Mouse (Mus musculus): Measurements from ENCODE around the gene Gria1. TPM values are rescaled to one million over a fixed set of nuclear protein-coding genes. Genes with fewer than 3 reads are reported as not detected.

The Gria1 gene
- polyA plus RNA-seq, 1 experiment: 38.1 TPM

DNA sequence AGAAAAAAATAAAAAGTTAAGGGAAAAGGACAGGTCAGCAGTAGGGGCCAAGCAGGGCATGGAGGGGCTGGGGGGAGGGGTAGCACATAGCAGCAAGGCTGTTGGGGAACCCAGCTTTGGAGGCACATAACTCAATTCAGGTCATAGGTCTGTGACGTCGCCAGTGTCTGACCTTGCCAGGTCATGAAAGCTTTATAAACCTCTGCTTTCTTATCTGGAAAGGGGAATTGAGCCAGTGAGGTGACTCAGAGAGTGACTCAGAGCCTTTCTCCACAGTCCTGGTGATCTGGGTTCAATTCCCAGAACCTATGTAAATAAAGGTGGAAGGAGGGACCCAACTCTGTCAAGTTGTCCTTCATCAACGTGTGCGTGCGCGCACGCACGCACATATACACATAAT, 286.2 kb downstream of the Gria1 start:
- DNase-seq (ENCODE audit: low read depth): no peak
- TF ChIP-seq CTCF (IDR thresholded peaks at IDR 0.05; ENCODE audit: borderline replicate concordance, extremely low read depth, insufficient read depth, insufficient read length) (no peak), POLR2A (IDR thresholded peaks at IDR 0.05; ENCODE audit: borderline replicate concordance, extremely low read depth, insufficient read depth, insufficient read length, poor library complexity, severe bottlenecking) (no peak)

DNA sequence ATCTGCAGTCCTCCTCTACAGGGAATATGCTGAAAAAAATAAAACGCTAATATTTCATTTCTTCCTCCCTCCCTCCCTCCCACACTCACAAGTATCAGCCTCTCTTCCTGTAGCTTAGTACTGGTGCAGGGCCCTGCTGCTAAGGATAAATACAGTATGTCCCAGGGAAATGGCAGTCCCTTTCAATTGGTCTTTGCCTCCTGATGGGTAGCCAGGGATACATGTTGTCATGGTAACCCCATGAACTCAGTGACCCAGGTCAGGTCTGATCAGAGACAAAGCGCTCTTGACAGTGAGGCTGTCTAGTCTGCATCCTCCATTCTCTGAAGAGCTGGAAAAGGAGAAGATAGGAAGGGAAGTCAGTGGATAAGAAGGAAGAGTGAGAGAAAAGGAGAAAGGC, 287.1 kb downstream of the Gria1 start:
- TF ChIP-seq CTCF (IDR thresholded peaks at IDR 0.05; ENCODE audit: borderline replicate concordance, extremely low read depth, insufficient read depth, insufficient read length) (no peak), POLR2A (IDR thresholded peaks at IDR 0.05; ENCODE audit: borderline replicate concordance, extremely low read depth, insufficient read depth, insufficient read length, poor library complexity, severe bottlenecking) (no peak)
- peak; percentile 89 for DNase-seq (ENCODE audit: low read depth)

DNA sequence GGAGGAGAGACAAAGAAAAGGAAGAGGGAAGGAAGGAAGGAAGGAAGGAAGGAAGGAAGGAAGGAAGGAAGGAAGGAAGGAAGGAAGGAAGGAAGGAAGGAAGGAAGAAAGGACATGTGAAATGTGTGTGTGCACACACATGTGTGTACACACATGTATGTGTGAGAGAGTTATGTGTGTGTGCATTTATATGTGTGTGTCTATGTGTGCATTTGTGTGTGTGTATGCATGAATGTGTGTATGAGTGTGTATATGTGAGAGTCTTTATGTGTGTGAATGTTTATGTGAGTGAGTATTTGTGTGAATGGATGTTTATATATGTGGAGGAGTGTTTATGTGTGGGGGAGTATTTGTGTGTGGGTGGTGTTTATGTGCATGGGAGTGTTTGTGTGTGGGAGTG, 287.5 kb downstream of the Gria1 start:
- no peak for DNase-seq (ENCODE audit: low read depth)
- TF ChIP-seq POLR2A (IDR thresholded peaks at IDR 0.05; ENCODE audit: borderline replicate concordance, extremely low read depth, insufficient read depth, insufficient read length, poor library complexity, severe bottlenecking) (no peak), CTCF (IDR thresholded peaks at IDR 0.05; ENCODE audit: borderline replicate concordance, extremely low read depth, insufficient read depth, insufficient read length) (no peak)

GRCm38 (mm10) chr11:57303602-57304001, 292.4 kb downstream of the Gria1 start:
- no peak for DNase-seq (ENCODE audit: low read depth)
- TF ChIP-seq POLR2A (IDR thresholded peaks at IDR 0.05; ENCODE audit: borderline replicate concordance, extremely low read depth, insufficient read depth, insufficient read length, poor library complexity, severe bottlenecking) (no peak), CTCF (IDR thresholded peaks at IDR 0.05; ENCODE audit: borderline replicate concordance, extremely low read depth, insufficient read depth, insufficient read length) (peak; percentile 23; the same call in 1 of the 2 replicates)

- no peak for DNase-seq (ENCODE audit: low read depth)
- TF ChIP-seq CTCF (IDR thresholded peaks at IDR 0.05; ENCODE audit: borderline replicate concordance, extremely low read depth, insufficient read depth, insufficient read length) (no peak), POLR2A (IDR thresholded peaks at IDR 0.05; ENCODE audit: borderline replicate concordance, extremely low read depth, insufficient read depth, insufficient read length, poor library complexity, severe bottlenecking) (no peak)
Observed at GRCm38 (mm10) chr11:57306116-57306515, 294.9 kb downstream of the Gria1 start.

- no peak for DNase-seq (ENCODE audit: low read depth)
- TF ChIP-seq CTCF (IDR thresholded peaks at IDR 0.05; ENCODE audit: borderline replicate concordance, extremely low read depth, insufficient read depth, insufficient read length): no peak
- TF ChIP-seq POLR2A (IDR thresholded peaks at IDR 0.05; ENCODE audit: borderline replicate concordance, extremely low read depth, insufficient read depth, insufficient read length, poor library complexity, severe bottlenecking): no peak
Observed at GRCm38 (mm10) chr11:57306892-57307291, 295.7 kb downstream of the Gria1 start.

DNA sequence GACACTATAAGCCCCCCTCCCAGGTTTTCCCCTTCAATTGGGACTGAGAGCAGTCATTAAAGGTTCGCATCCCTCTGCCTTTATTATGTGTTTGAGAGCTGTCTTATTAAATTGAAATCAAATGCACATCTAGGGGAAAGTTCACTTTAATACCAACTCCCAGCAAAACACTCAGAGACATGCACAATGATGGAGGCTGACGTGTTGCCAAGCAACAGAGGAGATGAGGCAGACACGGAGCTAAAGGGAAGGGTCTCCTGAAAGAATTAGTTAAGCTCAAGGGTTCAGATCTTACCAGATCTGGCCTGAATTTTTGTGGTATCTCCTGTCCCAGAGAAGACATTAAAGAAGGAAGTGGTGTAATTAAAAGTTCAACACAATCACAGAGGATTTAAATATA, 305.9 kb downstream of the Gria1 start:
- TF ChIP-seq CTCF (IDR thresholded peaks at IDR 0.05; ENCODE audit: borderline replicate concordance, extremely low read depth, insufficient read depth, insufficient read length) (no peak), POLR2A (IDR thresholded peaks at IDR 0.05; ENCODE audit: borderline replicate concordance, extremely low read depth, insufficient read depth, insufficient read length, poor library complexity, severe bottlenecking) (no peak)
- peak; percentile 80 for DNase-seq (ENCODE audit: low read depth)

- DNase-seq (ENCODE audit: low read depth): no peak
- TF ChIP-seq CTCF (IDR thresholded peaks at IDR 0.05; ENCODE audit: borderline replicate concordance, extremely low read depth, insufficient read depth, insufficient read length): no peak
- no peak for TF ChIP-seq POLR2A (IDR thresholded peaks at IDR 0.05; ENCODE audit: borderline replicate concordance, extremely low read depth, insufficient read depth, insufficient read length, poor library complexity, severe bottlenecking)
Observed at GRCm38 (mm10) chr11:57317478-57317877, 306.3 kb downstream of the Gria1 start.

GRCm38 (mm10) chr11:57319374-57319773, 308.2 kb downstream of the Gria1 start:
- no peak for DNase-seq (ENCODE audit: low read depth)
- TF ChIP-seq CTCF (IDR thresholded peaks at IDR 0.05; ENCODE audit: borderline replicate concordance, extremely low read depth, insufficient read depth, insufficient read length): no peak
- TF ChIP-seq POLR2A (IDR thresholded peaks at IDR 0.05; ENCODE audit: borderline replicate concordance, extremely low read depth, insufficient read depth, insufficient read length, poor library complexity, severe bottlenecking): no peak

GRCm38 (mm10) chr11:57324099-57324498, 312.9 kb downstream of the Gria1 start:
- no peak for DNase-seq (ENCODE audit: low read depth)
- TF ChIP-seq CTCF (IDR thresholded peaks at IDR 0.05; ENCODE audit: borderline replicate concordance, extremely low read depth, insufficient read depth, insufficient read length) (no peak), POLR2A (IDR thresholded peaks at IDR 0.05; ENCODE audit: borderline replicate concordance, extremely low read depth, insufficient read depth, insufficient read length, poor library complexity, severe bottlenecking) (no peak)
